Mouse (Mus musculus): ENCODE results near the gene Syncrip.

The Syncrip gene

DNA sequence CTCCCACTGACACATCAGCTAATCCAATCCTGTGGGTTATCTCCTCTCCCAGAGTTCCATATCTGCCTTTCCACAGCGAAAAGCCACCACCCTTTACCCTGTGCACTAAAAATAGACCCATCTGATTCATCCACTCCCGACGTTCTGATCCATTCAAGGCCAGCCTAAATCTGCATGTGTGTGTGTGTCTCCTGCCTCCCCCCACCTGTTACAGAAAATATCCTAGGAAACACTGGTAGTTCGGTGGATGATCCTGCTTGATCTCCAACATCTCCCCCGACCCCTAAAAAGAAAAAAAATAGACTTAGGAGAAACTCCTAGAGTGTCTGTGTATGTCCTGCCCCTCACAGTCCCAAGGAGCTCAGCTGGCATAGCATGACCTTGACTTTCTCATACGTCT lies 2.2 kb upstream of the Syncrip start:
- in situ Hi-C loops (cut with MboI, MseI): loop anchor here (5.0 kb wide), 1 partner anchor 33 kb away; no protein-coding TSS in a partner anchor

DNA sequence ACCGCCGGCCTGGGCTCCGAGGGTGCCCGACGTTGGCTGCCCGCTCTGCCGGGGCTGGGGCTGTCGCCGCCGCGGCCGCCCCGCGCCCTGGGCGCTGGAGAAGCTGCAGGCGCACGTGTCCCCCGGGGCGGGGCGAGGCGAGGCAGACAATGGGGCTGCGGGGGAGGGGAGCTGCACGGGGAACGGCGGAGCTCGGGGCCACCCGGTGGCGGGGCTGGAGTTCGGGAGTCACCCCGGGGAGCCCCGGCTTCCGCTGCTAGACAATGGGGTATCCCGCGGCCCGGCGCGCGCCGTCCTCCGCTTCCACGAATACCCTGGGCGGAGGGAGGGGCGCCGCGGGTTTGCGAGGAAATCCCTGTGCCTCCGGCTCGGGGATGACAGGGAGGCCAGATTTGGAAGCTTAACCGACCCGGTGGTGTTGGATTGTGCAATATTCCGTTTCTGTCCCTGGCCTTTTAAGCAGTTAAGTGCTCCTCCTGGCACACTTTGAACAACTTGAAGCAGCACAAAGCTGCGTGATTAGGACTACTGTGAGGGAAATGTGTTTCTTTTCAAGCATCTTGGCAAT lies 539 bp upstream of the Syncrip start:
- in situ Hi-C loops (cut with MboI, MseI): loop anchor here (5.0 kb wide), 1 partner anchor 34 kb away; no protein-coding TSS in a partner anchor

- in situ Hi-C loops (cut with MboI, MseI): loop anchor here (5.0 kb wide), 1 partner anchor 36 kb away; no protein-coding TSS in a partner anchor
Observed at GRCm38 (mm10) chr9:88481791-88482160, 598 bp downstream of the Syncrip start.

GRCm38 (mm10) chr9:88481061-88481790 lies 1.1 kb downstream of the Syncrip start:
- in situ Hi-C loops (cut with MboI, MseI): loop anchor here (5.0 kb wide), 1 partner anchor 36 kb away; no protein-coding TSS in a partner anchor

DNA sequence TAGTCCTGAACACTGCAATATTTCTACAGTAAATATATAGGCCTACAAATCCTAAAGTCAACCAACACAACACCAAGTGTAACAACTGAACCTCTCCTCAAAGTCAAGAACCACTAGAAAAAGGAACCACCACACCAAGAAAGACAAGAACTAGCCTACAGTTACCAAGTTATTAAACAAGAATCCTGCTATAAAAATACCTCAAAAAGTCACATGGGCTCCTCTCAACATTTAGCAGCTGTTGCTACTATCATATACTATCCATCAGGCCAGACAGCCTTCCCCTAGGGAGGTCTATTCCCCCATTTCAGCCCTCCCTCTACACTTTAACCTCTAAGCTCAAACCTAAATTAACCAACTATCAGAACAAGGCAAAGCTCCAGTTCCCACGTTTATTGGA lies 2.3 kb downstream of the Syncrip start:
- in situ Hi-C loops (cut with MboI, MseI): loop anchor here (5.0 kb wide), 1 partner anchor 37 kb away; no protein-coding TSS in a partner anchor

DNA sequence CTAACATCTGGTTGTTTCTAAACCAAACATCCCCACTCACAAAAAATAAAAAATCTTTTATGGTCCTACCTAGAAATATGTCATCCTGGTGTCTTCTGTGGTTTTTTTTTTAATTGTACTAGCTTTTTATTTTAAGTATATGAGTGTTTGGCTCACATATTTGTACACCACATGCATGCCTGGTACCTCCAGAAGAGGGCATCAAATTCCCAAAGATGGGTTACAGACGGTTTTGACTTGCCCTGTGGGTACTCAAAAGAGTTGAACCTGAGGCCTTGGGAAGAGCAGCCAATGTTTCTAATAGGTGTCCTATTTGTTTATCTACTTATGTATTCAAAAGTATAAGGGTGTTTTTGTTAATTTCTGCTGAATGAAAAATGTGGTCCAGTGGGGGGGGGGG lies 6.2 kb downstream of the Syncrip start:
- in situ Hi-C loops (cut with MboI, MseI): no loop called here

DNA sequence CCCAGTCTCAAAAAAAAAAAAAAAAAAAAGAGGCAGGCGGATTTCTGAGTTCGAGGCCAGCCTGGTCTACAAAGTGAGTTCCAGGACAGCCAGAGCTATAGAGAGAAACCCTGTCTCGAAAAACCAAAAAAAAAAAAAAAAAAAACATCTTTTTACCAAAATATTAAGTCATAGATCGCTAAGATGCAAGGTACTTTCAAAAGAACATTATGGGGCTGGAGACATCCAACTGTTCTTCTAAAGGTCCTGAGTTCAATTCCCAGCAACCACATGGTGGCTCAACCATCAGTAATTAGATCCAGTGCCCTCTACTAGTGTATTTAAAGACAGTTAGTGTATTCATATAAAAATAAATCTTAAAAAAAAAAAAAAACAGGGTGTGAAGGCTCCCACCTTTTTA lies 21.4 kb downstream of the Syncrip start:
- in situ Hi-C loops (cut with MboI, MseI): loop anchor here (10.0 to 25.0 kb wide), 2 partner anchors 1224 to 1644 kb away; no protein-coding TSS in a partner anchor

DNA sequence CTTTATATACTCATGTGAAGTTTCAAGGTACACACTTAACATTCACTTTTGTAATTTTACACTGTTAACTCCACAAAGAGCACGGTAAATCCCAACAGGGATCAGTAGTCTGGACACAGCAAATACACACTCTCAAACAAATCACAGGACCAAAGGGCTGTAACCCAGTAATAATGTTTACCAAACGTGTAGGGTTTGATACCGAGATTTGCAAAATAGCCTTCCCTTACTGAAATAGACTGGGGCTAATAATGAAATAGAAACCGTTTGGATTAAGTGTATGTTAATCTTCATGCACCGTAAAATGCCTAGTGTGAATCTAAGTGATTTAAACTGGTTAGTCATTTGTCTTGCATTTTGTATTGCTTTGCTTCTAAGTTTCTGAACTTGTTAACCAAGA lies 42.4 kb downstream of the Syncrip start:
- in situ Hi-C loops (cut with MboI, MseI): no loop called here

- in situ Hi-C loops (cut with MboI, MseI): no loop called here
Observed at GRCm38 (mm10) chr9:88439238-88439600, 43.2 kb downstream of the Syncrip start.

DNA sequence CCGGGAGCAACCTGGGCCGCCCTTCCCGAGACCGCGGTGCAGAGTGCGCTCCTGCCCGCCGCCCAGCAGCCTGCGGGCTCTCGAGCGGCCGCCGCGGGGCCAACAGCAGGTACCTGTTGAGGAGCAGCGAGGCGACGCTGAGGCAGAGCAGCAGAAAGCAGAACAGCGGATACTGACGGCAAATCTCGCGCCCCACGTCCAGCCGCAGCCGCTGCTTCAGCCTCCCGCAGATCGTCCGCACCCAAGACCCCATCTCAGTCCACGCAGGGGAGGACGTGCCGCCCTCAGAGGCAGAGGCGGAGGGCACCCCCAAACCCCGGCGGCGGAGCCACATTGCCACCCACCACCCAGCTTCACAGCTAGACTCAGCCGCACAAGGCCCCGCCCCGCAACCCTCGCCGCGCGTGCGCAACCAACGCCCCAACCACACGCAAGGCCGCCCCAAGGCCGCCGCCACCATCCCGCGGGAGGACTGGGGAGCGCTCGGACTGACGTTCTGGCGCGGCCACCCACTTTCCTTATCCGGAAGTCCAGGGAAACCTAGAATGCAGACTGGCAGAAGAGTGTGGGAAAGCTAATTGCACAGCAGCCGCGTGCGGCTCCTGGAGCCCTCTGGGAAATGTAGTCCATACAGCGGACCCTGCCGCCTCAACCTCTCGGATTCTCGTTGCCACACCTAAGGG lies 43.7 kb downstream of the Syncrip start, which contains the start of gene Snx14:
Snx14 (minus strand) TSS at position 404 of the 683 bp plus-strand sequence.
- in situ Hi-C loops (cut with MboI, MseI): no loop called here

- in situ Hi-C loops (cut with MboI, MseI): no loop called here
Observed at GRCm38 (mm10) chr9:88438237-88438554, 44.2 kb downstream of the Syncrip start.

DNA sequence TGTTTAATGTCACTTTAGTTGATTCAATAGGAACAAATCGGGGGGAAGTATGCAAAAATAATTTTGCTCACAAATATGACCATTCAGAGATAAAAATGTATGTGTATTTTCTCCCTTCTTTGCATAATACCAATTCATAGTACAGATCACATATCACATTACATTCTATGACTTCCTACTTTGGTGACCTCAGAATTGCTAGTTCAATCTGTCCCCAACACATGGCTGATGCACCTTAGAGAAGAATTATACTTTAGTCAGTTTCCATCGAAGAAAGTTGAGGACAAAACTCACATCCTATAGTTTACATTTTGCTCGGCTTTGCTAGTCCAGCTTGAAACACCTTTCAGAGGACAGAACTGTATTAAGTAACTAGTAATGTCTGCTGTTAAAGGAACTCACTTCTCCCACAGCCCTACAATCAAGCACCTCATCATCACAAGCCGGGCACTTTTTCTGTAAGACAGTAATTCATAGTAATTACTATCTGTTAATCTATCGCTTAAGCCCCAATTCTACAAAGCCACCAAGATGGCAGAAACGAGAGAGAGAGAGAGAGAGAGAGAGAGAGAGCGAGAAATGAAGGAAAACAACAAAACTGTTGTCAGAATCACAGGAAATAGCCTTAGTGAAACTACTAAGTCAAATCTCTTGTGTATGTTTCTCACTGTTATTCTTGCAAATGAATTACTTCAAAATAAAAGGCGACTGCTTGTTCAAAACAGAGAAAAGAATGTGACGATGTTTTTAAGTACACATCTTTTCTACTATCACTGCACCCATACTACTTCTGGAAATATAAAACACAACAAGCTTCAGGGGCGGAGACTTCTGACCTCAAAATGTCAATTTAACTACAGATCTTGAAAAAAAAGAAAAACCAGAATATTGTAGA lies 44.8 kb downstream of the Syncrip start:
- in situ Hi-C loops (cut with MboI, MseI): no loop called here

- in situ Hi-C loops (cut with MboI, MseI): no loop called here
Observed at GRCm38 (mm10) chr9:88424356-88424755, 58.0 kb downstream of the Syncrip start.

DNA sequence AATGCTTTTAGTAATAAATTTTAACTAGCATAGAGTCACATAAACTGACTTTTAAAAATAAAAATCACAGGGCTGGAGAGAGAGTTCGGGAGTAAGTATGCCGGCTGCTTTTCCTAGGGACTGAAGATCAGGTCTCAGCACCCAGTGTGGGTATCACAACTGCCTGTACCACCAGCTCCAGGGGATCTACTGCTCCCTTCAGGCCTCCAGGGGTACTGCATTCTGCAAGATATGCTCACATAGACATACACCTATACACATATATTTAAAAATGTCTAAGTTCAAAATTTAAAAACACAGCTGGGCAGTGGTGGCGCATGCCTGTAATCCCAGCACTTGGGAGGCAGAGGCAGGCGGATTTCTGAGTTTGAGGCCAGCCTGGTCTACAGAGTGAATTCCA lies 59.9 kb downstream of the Syncrip start:
- in situ Hi-C loops (cut with MboI, MseI): no loop called here

- in situ Hi-C loops (cut with MboI, MseI): no loop called here
Observed at GRCm38 (mm10) chr9:88416752-88417151, 65.6 kb downstream of the Syncrip start.

DNA sequence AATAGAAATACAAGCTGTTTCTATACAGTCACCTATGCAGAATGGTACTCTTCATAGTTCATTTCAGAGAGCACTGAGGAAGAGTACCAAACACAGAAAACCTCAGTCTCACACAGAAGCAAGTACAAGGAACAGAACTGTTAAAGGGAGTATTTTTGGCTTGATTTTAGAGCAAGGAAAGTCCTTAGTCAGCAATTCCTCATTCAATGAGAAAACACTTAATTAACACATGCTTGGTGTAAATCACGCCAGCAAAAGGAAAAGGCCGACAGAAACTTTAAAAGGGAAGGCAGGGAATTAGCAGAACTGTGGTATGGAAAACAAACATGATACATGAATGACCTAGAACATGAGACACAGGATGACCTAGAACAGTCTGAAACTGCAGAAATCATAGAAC lies 72.4 kb downstream of the Syncrip start:
- in situ Hi-C loops (cut with MboI, MseI): no loop called here

GRCm38 (mm10) chr9:88404515-88404914 lies 77.9 kb downstream of the Syncrip start:
- in situ Hi-C loops (cut with MboI, MseI): no loop called here

- in situ Hi-C loops (cut with MboI, MseI): no loop called here
Observed at GRCm38 (mm10) chr9:88404088-88404487, 78.3 kb downstream of the Syncrip start.

- in situ Hi-C loops (cut with MboI, MseI): loop anchor here (5.0 kb wide), 1 partner anchor 156 kb away; no protein-coding TSS in a partner anchor
Observed at GRCm38 (mm10) chr9:88398461-88398860, 83.9 kb downstream of the Syncrip start.
